Mouse (Mus musculus) forebrain, embryonic 16.5 days (tissue): ENCODE results near the gene Slc11a1. TPM values are rescaled to one million over a fixed set of nuclear protein-coding genes. Genes with fewer than 3 reads are reported as not detected.
"Not testable (repeated sequence)": the region's sequence is repeated elsewhere in the genome, so short reads cannot be mapped to it uniquely, and the experiment has no call there.

Experiments
- ATAC-seq: fragments of 200-750 bp; cut with Nextera tagmentation; 2 replicates; pipeline ENCODE4 v1.8.0; 2017; ENCODE audit warnings: mild to moderate bottlenecking, moderate library complexity
- H3K27ac ChIP-seq: fragments of 300-500 bp; sonication (generic); 2 replicates; pipeline ENCODE4 v1.5.1; 2014; ENCODE audit warnings: low read length, control low read depth
- H3K27me3 ChIP-seq: fragments of 300-500 bp; sonication (generic); replicated peaks from 2 replicates; pipeline ENCODE4 v1.6.1; 2014; ENCODE audit warnings: low read length; ENCODE audit not compliant: control insufficient read depth, insufficient read depth
- H3K36me3 ChIP-seq: fragments of 300-500 bp; sonication (generic); 2 replicates; pipeline ENCODE4 v1.6.1; 2014; ENCODE audit not compliant: control insufficient read depth, insufficient read depth
- H3K4me1 ChIP-seq: fragments of 300-500 bp; sonication (generic); replicated peaks from 2 replicates; pipeline ENCODE4 v1.6.1; 2014; ENCODE audit warnings: low read length; ENCODE audit not compliant: control insufficient read depth, insufficient read depth
- H3K4me2 ChIP-seq: fragments of 300-500 bp; sonication (generic); 2 replicates; pipeline ENCODE4 v1.6.1; 2014; ENCODE audit warnings: mild to moderate bottlenecking, low read length, control low read depth
- H3K4me3 ChIP-seq: fragments of 300-500 bp; sonication (generic); replicated peaks from 2 replicates; pipeline ENCODE4 v1.5.1; 2014; ENCODE audit warnings: mild to moderate bottlenecking, low read length, control low read depth
- H3K9ac ChIP-seq: fragments of 300-500 bp; sonication (generic); replicated peaks from 2 replicates; pipeline ENCODE4 v1.6.1; 2014; ENCODE audit warnings: low read depth, low read length, control low read depth
- H3K9me3 ChIP-seq: fragments of 300-500 bp; sonication (generic); 2 replicates; pipeline ENCODE4 v1.6.1; 2016; ENCODE audit warnings: low read length; ENCODE audit not compliant: control insufficient read depth
- WGBS: fragments of 180-500 bp; shearing (Covaris S2); extraction: QIAGEN DNeasy Blood & Tissue Kit; methylation state at CpG from one replicate; pipeline ENCODE4 v1.1.7; 2014; 5-methylcytosine and 5-hydroxymethylcytosine counted together
- polyA plus RNA-seq: library from polyadenylated mRNA; unstranded; fragments of >200 nt; fragmentation: Nextera tagmentation; extraction: Ambion mirVana; gene quantifications from 2 replicates; pipeline ENCODE4 v1.2.1, GENCODE M21; 2015

Gene Slc11a1
- polyA plus RNA-seq, 1 experiment from 2014 or later, result 1.5 TPM

DNA sequence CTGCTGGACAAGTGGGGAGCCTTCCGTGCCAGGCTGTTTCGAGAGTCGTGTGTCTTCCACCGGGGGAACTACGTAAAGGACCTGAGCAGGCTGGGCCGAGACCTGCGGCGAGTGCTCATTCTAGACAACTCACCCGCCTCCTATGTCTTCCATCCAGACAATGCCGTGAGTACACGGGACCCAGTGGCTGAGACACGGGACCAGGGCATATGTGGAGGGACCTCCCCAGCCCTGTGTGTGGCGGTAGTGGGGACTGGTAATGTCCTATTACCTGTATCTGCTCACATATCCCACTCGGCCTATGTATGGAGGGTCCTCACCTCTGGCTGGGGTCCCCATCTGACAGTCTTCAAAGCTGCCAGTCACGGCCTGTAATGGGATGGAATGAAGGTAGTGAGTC, 19.9 kb downstream of the Slc11a1 start:
- no peak overlapping the region for H3K9ac ChIP-seq
- no peak overlapping the region for H3K4me3 ChIP-seq
- no peaks in the 10 kb centered on the region for H3K9me3 ChIP-seq
- peaks cover 32% of the 10 kb centered on the region for H3K4me1 ChIP-seq
- ATAC-seq, result no peak
- no peak overlapping the region for H3K4me2 ChIP-seq
- H3K27ac ChIP-seq, result no peak overlapping the region
- H3K27me3 ChIP-seq, result no peaks in the 10 kb centered on the region; the same call in none of the 2 replicates
- 89% methylated on average over 15 of the region's 15 CpGs for WGBS
- no peaks in the 10 kb centered on the region for H3K36me3 ChIP-seq

DNA sequence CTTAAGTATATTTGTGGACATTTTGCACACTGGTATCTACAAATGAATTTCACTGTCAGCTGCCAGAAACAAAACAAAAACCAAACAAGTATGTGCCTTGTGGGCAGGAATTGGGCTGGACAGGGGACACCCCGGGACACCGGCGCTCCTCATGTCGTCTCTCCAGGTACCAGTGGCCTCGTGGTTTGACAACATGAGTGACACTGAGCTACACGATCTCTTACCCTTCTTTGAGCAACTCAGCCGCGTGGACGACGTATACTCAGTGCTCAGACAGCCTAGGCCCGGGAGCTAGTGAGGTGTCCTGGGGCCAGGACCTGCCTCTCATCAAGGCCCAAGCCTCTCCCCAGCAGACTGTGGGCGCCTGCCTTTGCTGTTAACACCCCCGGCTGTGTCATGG, 20.3 kb downstream of the Slc11a1 start:
- no peak overlapping the region for H3K4me2 ChIP-seq
- 84% methylated on average over 13 of the region's 13 CpGs for WGBS
- H3K9me3 ChIP-seq, result no peaks in the 10 kb centered on the region
- no peak for ATAC-seq
- peaks cover 29% of the 10 kb centered on the region for H3K4me1 ChIP-seq
- no peak overlapping the region for H3K27ac ChIP-seq
- H3K27me3 ChIP-seq, result no peaks in the 10 kb centered on the region; the same call in none of the 2 replicates
- no peaks in the 10 kb centered on the region for H3K36me3 ChIP-seq
- no peak overlapping the region for H3K4me3 ChIP-seq
- H3K9ac ChIP-seq, result no peak overlapping the region

DNA sequence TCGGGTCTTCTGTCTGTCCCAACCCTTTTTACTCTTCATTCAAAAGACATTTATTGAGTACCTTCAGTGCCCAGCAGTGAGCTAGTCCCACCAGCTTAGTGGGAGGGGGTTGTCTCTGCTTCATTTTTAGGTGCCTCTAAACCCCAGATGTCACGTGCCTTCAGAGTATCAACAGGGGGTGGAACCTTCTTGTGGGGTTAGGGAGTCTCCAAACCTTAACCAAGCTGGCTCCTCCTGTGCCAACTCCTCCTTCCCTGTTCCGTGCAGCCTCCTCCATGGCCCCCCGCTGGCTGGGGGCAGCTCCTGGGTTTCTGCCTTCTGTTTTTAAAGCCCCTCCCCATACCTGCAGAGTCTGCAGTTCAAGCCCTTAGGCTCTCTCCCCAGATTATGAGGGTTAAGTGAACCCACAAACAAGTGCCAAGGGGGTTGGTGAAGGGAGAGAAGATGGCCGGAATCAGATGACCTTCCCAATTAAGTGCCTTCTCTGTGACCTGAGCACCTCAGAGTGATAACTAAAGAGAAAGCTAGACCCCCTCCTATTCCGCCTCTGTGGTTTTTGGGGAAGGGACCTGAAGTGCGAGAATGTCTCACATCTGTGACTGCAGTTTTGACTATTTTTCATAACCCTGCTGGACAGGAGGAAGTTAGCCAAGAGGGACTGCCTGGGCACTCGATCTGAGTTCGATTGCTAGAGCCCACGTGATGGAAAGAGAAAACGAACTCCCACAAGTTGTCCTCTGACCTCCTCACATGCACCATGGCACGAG, 21.6 kb downstream of the Slc11a1 start:
- H3K4me3 ChIP-seq, result peak overlapping the region; percentile 57
- not testable (repeated sequence) for H3K9ac ChIP-seq, H3K36me3 ChIP-seq, H3K27me3 ChIP-seq, H3K9me3 ChIP-seq, H3K27ac ChIP-seq, ATAC-seq
- WGBS, result 7% methylated on average over 11 of the region's 12 CpGs
- peak overlapping the region; percentile 86 for H3K4me2 ChIP-seq
- H3K4me1 ChIP-seq, result peaks cover 19% of the 10 kb centered on the region

GRCm38 (mm10) chr1:74397268-74397918, 22.4 kb downstream of the Slc11a1 start:
- WGBS, result 0% methylated on average over 41 of the region's 41 CpGs
- H3K27me3 ChIP-seq, result no peaks in the 10 kb centered on the region
- H3K4me3 ChIP-seq, result peak overlapping the region; percentile 57
- H3K9me3 ChIP-seq, result no peaks in the 10 kb centered on the region
- H3K27ac ChIP-seq, result peak overlapping the region; percentile 5; the same call in 1 of the 2 replicates
- H3K9ac ChIP-seq, result peak overlapping the region; percentile 66
- H3K36me3 ChIP-seq, result no peaks in the 10 kb centered on the region
- H3K4me2 ChIP-seq, result peak overlapping the region; percentile 86
- peaks cover 15% of the 10 kb centered on the region for H3K4me1 ChIP-seq
- ATAC-seq, result peak; percentile 86

GRCm38 (mm10) chr1:74397919-74398451, 23.0 kb downstream of the Slc11a1 start:
- H3K4me3 ChIP-seq, result peak overlapping the region; percentile 57
- peaks cover 9% of the 10 kb centered on the region for H3K4me1 ChIP-seq
- H3K27me3 ChIP-seq, result no peaks in the 10 kb centered on the region
- peak overlapping the region; percentile 66 for H3K9ac ChIP-seq
- no peaks in the 10 kb centered on the region for H3K36me3 ChIP-seq
- peak; percentile 39 for ATAC-seq
- H3K4me2 ChIP-seq, result peak overlapping the region; percentile 86
- H3K9me3 ChIP-seq, result no peaks in the 10 kb centered on the region
- WGBS, result 4% methylated on average over 11 of the region's 11 CpGs
- H3K27ac ChIP-seq, result peak overlapping the region; percentile 5; the same call in 1 of the 2 replicates

DNA sequence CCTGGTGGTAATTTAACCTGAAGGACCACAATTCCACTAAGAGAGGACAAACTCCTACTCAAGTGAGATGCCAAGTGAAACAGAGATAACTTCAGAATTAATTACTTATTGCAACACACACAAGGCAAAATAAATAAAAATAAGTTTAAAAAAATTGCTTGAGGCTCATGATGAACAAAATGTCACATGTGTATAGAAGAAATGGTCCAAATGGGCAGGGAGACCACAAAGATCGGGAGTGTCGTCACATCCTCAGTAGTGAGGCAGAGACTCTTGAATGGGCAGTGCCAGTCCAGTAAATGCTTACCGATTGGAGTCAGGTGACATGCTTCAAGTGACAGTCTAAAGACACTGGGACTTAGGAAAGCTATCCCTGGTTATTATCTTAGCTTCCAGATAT, 25.5 kb downstream of the Slc11a1 start:
- Histone ChIP-seq H3K27ac (no peak overlapping the region), H3K9ac (no peak overlapping the region), H3K9me3 (no peaks in the 10 kb centered on the region), H3K4me1 (peaks cover 5% of the 10 kb centered on the region), H3K27me3 (no peaks in the 10 kb centered on the region), H3K4me2 (no peak overlapping the region), H3K4me3 (no peak overlapping the region), H3K36me3 (no peaks in the 10 kb centered on the region)
- 84% methylated on average over 3 of the region's 3 CpGs for WGBS
- no peak for ATAC-seq

DNA sequence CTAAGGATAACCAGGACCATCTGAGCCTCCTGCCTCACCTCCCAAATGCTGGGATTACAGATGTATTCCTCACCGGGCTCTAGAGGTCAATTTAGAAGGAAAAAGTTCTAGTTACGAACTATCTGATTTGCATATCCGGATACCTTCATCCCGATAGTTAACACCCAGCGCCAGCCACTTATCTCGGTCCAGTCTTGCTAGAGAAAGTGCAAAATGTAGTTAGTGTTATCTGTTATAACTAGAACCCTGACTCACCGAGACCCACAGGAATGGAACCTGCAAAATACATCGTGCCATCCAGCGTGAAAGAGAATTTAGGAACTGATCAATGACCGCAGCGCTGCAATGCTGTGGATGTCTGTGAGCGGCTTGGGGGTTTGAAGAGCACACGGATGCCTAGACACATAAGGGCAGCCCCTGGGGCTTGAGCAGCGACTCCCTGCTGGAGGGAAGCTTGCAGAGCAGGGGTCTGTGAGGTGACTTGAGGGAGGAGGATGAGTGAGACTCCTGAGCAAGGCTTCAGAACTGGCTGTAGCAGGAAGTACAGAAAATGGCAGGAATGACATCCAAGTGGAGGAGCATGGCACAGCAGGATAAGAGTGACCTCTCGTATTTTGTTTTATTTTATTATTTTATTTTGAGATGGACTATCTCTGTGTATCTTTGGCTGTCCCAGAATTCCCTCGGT, 26.2 kb downstream of the Slc11a1 start:
- peaks cover 5% of the 10 kb centered on the region for H3K4me1 ChIP-seq
- H3K27ac ChIP-seq, result no peak overlapping the region
- H3K9ac ChIP-seq, result no peak overlapping the region
- H3K4me2 ChIP-seq, result no peak overlapping the region
- no peaks in the 10 kb centered on the region for H3K36me3 ChIP-seq
- H3K9me3 ChIP-seq, result no peaks in the 10 kb centered on the region
- WGBS, result 60% methylated on average over 16 of the region's 16 CpGs
- no peak for ATAC-seq
- no peaks in the 10 kb centered on the region for H3K27me3 ChIP-seq
- no peak overlapping the region for H3K4me3 ChIP-seq

GRCm38 (mm10) chr1:74404206-74404605, 29.2 kb downstream of the Slc11a1 start:
- Histone ChIP-seq H3K4me3 (no peak overlapping the region), H3K9ac (no peak overlapping the region), H3K4me1 (no peaks in the 10 kb centered on the region), H3K27ac (no peak overlapping the region), H3K27me3 (no peaks in the 10 kb centered on the region), H3K36me3 (no peaks in the 10 kb centered on the region), H3K4me2 (no peak overlapping the region), H3K9me3 (no peaks in the 10 kb centered on the region)
- WGBS, result 95% methylated on average over 4 of the region's 4 CpGs
- no peak for ATAC-seq
